Mouse (Mus musculus) cerebellum, adult 18-20 months (tissue): ENCODE data around the gene Krtap7-1.

ENCODE experiments used
- DNase-seq, 2 experiments: peaks; one replicate each; pipeline ENCODE4 v3.0.0; 2021

The Krtap7-1 gene

DNA sequence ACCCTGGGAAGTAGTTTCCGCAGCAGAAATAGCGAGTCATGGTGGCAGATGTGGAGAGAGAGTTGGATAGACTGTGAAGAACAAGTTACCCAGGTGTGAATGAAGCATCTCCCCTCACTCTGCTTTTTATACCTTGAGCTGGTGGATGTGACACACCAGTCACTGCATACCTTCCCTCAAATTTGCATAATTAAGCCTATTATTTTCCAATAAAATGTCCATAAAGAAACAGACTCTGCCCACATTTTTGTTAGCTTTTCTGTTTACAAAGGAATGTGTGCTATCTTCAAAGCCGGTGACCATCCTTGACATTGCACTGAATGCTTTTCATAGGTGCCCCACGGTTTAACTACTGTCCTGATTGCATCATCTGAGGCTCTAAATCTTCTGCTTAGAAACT, at the start of gene Krtap7-1:
TSS of gene Krtap7-1 (minus strand) at position 101 of the 400 bp plus-strand sequence.
- no peak for DNase-seq

DNA sequence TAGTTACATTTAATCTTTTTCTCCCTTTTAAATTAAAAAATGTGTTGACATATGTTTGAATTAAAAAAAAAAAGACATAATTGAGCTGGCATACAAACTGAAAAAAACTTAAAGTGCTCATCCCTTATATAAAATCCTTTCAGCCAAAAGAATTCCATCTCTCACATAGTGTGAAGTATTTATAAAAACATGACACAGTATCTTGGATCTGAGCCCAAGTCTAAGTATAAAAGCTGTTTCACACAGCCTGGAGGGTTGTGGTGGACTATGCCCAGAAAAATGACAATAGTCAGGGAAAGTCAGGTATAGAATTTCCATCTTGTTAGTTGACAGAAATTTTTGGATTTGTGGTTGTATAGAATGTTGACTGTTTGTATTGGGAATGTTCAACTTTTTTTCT, 42.2 kb upstream of the Krtap7-1 start:
- no peak for DNase-seq

DNA sequence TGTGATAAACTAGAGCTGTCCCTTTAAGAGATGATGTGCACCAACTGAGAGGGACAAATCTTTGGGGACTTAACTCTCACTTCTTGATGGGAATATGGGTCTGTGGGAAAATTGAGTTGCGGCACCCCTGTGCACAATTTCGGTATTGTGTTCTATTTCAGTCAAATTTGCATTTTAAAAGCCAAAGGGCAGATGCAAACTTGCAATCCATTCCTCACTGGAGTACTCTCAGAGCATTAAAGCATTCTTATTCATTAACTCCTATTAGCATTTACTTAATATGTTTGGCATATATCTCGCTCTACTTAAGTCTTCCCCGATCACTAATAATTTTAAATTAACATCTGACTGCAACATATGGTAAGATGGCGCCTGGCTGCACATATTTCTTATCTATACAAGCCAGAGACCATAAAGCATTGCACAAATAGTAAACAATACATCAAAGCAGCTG, 29.9 kb upstream of the Krtap7-1 start:
- no peak for DNase-seq

DNA sequence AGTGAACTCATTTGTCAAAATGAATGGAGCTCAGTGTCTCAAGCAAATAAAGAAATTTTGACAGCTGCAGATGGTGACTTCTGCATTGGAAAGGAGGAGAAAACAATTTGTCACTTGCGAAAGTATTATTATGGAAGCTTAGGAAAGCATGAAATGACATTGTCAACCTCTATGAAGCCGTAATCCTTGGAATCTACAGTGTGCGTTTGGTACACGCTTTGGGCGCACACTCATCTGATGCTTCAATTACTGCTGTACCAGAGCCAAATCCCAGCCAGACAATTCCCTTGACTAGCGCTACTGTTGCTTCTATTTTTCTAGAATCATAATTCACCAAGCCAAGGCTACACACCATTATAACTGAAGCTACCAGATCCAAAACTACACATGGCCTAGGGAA, 29.2 kb upstream of the Krtap7-1 start:
- DNase-seq: no peak

DNA sequence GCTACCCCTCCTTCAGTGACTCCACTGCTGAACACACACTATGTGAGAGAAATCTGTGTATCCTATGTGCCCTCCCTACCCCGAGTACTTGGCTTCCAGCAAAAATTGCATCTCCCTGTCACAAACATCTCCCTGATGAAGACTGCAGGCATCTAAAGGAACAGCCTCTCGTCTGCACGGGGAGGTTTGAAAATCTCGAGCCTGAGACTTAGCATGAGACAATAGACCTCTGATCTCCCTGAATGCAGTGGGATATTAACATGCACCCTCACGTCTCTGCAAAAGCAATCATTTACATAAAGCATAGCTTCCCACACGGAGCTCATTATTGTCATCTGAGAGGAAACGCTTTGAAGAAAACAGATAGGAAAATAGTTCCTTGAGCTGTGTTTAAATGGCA, 22.4 kb upstream of the Krtap7-1 start:
- DNase-seq: no peak

DNA sequence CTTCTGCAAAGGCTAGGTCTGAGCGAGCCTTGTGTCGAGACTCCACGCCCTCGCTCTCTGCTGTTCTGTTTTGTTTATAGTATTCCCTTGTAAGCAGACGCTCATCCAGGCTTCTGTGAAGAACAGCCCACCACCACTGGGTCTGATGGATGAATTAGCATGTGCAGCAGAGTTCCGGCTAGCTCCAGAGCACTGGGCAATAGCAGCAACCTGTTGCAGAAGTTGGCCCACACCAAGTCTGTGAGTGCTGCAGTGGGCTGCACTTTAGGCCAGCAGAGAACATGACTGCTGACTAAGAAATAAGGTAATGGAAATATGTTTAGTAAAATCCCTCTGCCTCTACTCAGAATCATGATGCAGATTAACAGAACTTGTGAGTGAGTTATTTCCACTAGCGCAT, 21.7 kb upstream of the Krtap7-1 start:
- DNase-seq: no peak

DNA sequence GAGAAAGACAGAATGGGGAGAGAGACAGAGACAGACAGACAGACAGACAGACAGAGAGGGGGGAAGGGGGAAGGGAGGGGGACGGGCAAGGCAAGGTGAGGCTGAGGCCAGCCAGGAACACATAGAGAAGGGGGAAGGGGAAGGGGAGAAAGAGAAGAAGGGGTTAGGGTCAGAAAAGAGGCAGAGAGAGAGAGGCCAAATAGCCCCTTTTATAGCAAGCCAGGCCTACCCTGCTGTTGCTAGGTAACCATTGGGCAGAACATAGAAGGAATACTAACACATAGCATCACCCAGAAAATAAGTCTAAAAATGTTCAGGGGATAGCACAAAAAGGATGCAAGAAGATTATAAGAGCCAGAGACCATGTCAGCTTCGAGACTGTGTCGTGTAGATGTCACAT, 20.3 kb upstream of the Krtap7-1 start:
- no peak for DNase-seq

DNA sequence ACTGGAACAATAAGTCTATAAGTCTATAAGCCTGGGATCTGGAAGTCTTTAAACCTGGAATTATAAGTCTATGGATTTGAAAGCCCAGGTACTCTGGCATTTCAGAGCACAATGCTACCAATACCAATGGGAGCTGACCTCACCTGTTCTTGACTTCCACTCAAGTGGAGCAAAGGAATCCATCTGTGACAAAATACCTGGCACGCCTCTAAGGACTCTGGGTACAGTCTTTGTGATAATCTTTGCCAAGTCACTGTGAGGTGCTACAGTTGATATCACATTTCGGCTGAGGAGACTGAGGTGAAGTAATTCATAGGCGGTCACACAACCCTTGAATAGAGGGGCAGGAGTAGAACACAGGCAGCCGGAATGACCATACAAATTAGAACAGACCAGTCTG, 12.9 kb upstream of the Krtap7-1 start:
- no peak for DNase-seq

DNA sequence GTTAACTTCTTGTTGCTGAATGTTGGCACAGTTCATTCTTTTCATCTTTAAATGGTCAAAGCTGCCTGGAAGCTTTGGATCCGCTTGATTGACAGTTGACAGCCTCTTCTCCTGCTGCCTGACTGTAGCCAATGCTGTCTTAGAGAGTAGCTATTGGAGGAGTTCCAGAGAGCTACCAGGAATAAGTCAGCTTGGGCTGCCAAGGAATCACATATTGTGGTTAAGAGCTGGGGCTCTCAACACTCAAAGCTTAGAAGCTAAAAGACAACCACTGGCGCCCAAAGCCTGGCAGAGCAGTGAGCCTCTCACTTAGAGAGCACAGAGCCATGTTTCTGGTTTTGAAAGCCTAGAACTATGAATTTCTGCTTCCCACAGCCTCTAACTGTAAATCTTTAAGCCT, 12.4 kb upstream of the Krtap7-1 start:
- DNase-seq: no peak

DNA sequence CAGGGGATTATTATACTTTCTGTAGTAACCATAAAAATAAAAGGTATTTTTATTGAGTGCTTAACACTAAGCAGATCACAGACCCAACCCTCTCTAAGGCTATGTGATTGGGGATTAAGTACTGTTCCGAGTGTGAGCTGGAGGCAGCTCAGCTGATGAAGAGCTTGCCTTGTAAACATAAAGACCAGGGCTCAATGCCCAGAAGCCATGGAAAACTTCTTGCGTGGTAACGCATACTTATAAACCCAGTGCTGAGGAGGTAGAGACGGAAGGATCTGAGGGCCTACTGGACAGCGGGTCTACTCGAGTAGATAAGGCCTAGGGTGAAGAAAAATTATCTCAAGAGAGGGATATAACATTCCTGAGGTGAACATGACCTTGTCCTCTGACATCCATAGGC, 12.0 kb upstream of the Krtap7-1 start:
- DNase-seq: no peak

DNA sequence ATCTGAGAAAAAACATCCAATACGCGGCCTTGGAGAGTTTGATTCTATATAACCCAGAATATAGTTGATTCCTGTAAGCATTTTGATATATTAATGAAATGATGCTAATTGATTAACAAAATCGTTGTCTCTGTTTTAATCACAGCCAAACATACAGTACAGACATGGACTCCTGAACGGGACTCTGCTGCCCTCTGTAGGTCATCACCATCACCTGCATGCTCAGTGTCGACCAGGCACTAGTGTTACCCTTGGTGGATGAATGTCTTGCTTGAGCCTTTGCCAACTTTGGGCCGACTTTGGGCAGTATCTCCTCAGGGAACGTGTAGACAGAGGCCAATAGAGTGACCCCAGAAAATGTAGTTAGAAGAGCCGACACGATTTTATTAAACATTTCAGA, 9.5 kb upstream of the Krtap7-1 start:
- peak; percentile 26 to 35 for DNase-seq

DNA sequence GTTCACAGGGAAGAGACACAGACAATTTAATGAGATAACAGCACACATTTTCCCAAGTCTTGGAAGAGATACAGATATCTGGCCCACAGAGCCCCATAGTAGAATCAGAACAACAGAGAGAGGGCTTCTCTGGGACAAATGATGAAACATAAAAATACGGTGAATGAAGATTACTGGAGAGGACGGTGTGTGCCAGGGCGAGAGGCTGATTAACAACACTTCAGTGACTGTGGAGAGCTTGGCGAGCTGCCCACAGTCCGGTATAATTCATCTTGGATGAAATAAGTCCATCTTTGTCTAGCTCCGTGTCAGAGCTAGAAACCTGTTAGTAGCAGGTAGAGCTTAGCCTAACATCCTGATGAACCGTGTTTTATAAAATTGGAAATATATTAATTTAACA, 5.3 kb upstream of the Krtap7-1 start:
- DNase-seq: no peak

DNA sequence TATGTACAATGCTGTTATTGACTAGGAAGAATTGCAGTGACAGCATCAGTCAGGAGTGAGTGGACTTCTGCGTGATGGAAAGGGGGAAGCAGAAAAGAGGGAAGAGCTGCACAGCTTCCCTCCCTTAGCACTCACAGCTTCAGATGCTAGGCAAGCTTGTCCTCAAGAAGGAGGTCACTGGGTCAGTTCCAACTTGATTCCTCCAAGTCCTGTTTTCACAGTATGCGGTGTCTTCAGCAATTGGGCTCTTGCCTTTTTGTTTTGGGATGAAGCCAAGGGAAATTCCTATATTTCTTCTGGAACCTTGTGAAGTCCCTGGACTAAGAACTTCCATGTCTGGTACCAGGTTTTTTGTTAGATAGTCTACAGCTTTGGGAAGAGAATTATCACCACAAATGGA, 4.6 kb downstream of the Krtap7-1 start:
- DNase-seq: no peak

DNA sequence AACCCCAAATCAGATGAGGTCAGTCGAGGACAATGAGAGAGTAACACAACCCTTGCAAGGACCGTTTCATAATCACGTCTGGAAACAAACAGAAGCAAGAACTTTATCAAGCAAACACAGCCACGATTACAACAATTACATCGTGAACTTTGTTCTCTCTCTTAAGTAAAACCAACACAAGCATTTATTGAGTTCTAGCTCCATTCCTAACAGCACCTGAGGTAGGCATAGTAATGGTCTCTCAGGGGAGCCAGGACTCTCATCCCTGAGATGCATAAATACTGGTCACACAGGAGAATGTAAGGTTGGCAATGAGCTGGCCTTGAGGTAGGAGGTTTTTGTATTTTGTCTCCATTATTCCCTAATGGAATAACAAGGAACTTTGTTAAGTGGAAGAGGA, 6.3 kb downstream of the Krtap7-1 start:
- DNase-seq: no peak

DNA sequence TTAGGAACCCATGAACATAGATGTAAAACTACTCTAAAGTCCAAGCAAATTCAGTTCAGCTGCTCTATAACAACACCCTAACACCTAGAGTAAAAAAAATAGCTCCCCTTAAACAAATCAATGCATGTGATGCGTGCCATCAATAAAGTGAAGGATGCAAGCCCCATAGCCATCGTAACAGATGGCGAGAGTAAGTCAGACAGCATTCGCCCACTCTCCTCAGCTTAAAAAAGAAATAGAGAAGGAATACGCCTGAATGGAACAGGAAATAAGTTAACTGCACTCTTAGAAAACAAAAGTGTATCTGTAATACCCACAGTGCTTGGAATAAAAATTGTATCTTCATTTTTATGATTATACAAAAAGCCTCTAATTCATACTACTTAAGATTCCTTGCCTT, 11.1 kb downstream of the Krtap7-1 start:
- no peak for DNase-seq

DNA sequence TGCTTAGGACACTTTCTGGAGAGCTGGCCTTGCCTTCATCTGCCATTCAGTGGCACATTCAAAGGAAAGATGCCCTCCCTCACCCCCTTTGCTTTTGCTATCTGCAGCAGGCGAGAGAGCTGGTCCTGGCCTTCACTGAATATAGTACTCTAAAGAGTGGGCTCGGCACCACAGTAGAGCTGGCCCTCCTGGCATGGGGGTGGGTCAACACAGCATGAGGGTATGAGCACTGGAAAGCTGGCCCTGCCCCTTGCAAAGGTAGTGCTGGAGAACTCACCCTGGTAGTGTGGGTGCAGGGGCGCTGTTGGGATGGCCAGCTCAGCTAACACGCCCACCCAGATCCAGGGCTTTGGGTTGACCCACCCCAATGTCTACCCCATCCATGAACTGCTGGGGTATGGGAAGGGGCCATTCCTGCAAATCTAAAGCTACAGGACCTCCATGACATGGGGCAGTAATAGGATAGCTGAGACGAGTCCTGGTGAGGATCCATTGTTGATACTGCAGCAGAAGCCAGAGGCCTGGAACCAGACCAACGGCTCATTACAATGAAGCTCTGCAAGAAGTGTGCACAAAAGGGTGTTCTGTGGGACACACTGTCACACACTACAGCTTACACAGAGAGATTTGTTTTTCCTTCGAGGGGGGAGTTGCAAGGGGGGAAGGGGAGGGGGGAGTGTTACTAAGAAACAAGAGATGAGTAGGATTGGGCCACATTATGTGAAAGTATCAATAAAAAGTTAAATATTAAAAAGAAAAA, 12.5 kb downstream of the Krtap7-1 start:
- DNase-seq: no peak

DNA sequence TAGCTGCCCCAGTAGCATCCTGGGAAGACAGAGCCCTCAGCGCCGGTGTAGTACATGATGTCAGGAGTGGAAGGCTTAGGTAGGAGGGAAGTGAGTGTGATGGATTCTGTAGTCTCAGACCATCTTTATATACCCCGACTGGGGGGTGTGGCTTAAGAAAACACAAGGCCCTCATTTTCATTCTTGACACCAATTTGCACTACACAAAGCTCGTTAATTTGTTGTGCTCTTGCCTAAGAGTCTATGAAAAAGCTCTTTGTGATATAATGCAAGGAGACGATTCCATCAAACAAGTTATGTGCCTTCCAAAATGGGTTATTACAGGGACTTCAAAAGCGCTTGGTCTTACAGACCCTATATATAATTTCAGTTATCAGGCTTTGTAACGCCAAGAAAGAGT, 20.3 kb downstream of the Krtap7-1 start, which contains the start of gene Krtap8-1:
TSS of gene Krtap8-1 (minus strand) at position 101 of the 400 bp plus-strand sequence.
- no peak for DNase-seq

DNA sequence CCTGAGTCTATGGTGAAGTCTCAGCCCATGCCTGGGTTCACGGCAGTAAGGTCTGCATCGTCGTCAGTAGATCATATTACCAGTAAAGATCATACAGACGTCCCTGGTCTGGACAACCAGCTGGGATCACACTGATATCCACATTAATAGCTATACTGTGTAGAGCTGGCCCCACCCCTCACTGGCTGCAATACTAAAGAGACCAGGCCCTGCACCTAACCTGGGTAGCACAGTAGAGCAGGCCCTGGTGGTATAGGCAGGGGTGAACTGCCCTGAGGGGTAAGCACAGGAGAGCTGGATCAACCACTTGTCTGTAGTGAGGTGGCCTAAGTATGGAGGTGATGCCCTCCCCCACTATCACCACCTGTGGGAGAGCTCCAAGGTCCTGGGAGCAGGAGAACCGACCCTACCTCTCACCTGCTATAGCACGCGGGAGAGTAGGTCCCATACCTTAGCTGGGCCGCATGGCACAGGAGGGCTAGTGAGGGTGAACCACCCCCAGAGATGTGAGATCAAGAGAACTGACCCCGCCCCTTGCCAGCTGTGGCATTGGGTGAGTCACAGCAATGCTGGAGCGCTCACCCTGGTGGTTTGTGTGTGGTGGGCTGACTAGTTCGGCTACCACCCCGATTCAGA, 30.3 kb downstream of the Krtap7-1 start:
- DNase-seq: no peak

DNA sequence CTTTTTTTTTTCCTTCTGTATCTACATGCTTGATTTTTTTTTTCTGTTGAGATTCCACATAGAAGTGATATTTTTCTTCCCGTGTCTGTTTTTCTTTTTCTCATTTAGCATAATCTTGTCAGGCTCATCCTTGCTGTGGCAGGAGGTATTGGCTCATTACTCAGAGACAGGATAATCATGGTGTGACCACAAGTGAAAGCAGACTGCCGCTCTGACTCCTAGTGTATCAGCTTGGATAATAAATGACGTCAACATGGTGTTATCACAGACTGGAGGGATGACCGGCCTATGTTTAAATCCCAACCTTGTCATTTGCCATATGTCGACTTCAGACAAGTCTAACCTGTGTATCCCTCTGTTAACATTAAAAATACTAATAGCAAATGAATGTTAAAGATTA, 46.9 kb downstream of the Krtap7-1 start:
- DNase-seq: no peak
